ENCODE assay signal across 41 mouse cellular contexts in genomic region chr6:149073854-149074253, GRCm38 (mm10). TPM values are rescaled to one million over a fixed set of nuclear protein-coding genes. Genes with fewer than 3 reads are reported as not detected.
"Had no signal": no experiment of that assay in that cellular context is flagged by ENCODE, and none has a peak within 500 bp of the region (broad histone marks: within the 10 kb centered on the region; RNA-seq: fewer than 3 reads in every experiment).

No protein-coding gene starts in this region.

- H3K4me2 ChIP-seq: heart, embryonic 12.5 days; hindbrain, embryonic 12.5 days; hindbrain, embryonic 14.5 days; intestine, embryonic 15.5 days; limb, embryonic 12.5 days; liver, embryonic 11.5 days; liver, embryonic 13.5 days; liver, embryonic 15.5 days had no signal

- H3K4me1 ChIP-seq: heart, embryonic 10.5 days; hindbrain, embryonic 10.5 days; hindbrain, embryonic 12.5 days; limb, embryonic 10.5 days; limb, embryonic 12.5 days; liver, embryonic 15.5 days had no signal

- H3K36me3 ChIP-seq: intestine, embryonic 15.5 days; liver, embryonic 13.5 days had no signal

- ATAC-seq: hindbrain, embryonic 16.5 days; inflammation-experienced regulatory T-cells, adult 6 months; intestine, embryonic 15.5 days; intestine, postnatal 0 days had no signal

- H3K9me3 ChIP-seq: heart, embryonic 10.5 days; heart, embryonic 12.5 days; hindbrain, embryonic 10.5 days; hindbrain, embryonic 12.5 days; intestine, embryonic 15.5 days; limb, embryonic 10.5 days; limb, embryonic 12.5 days; liver, embryonic 13.5 days; liver, embryonic 15.5 days had no signal

- H3K9ac ChIP-seq: heart, embryonic 12.5 days; hindbrain, embryonic 12.5 days; hindbrain, embryonic 14.5 days; intestine, embryonic 15.5 days; limb, embryonic 12.5 days; liver, embryonic 13.5 days; liver, embryonic 15.5 days had no signal

- H3K27me3 ChIP-seq: heart, embryonic 12.5 days; hindbrain, embryonic 12.5 days; intestine, embryonic 15.5 days; limb, embryonic 12.5 days; liver, embryonic 13.5 days; liver, embryonic 15.5 days had no signal

- H3K4me3 ChIP-seq: gastrocnemius, adult 2 months; heart, embryonic 10.5 days; heart, embryonic 12.5 days; hindbrain, embryonic 10.5 days; hindbrain, embryonic 12.5 days; intestine, embryonic 15.5 days; limb, embryonic 10.5 days; limb, embryonic 12.5 days; liver, embryonic 13.5 days; liver, embryonic 15.5 days had no signal

- H3K27ac ChIP-seq: gastrocnemius, adult 2 months; heart, embryonic 10.5 days; hindbrain, embryonic 10.5 days; hindbrain, embryonic 12.5 days; hindbrain, embryonic 14.5 days; intestine, embryonic 15.5 days; limb, embryonic 10.5 days; limb, embryonic 12.5 days; liver, embryonic 13.5 days; liver, embryonic 15.5 days had no signal

- DNase-seq: gastrocnemius, adult 2 months; gastrocnemius, postnatal 10 days; gastrocnemius, postnatal 25 days; heart, adult 18-20 months; heart, postnatal 10 days; heart, postnatal 4 days; kidney, adult 18-20 months; kidney, adult 8-10 months; kidney, postnatal 10 days; kidney, postnatal 25 days; kidney, postnatal 4 days; layer of hippocampus, adult 9-11 months; liver; liver, embryonic 13.5 days had no signal

RNA-seq across cellular contexts. Expression of gene Gm10203, which starts 56.1 kb away (rescaled TPM):
- total RNA-seq: gastrocnemius, adult 2 months; gastrocnemius, postnatal 10 days; gastrocnemius, postnatal 25 days; gastrocnemius, postnatal 4 days; granulocyte monocyte progenitor cell, adult 5-6 weeks; heart, adult 18-20 months; heart, adult 8-10 months; heart, postnatal 10 days; heart, postnatal 25 days; heart, postnatal 4 days; layer of hippocampus, adult 8-10 months; layer of hippocampus, postnatal 14 days; left cerebral cortex, adult 8-10 months; left cerebral cortex, postnatal 14 days; left cerebral cortex, postnatal 36 days had no signal
- polyA plus RNA-seq: heart, embryonic 10.5 days; heart, embryonic 12.5 days; heart, embryonic 14.5 days; heart, embryonic 16.5 days; hindbrain, embryonic 10.5 days; hindbrain, embryonic 12.5 days; hindbrain, embryonic 14.5 days; hindbrain, embryonic 16.5 days; inflammation-experienced regulatory T-cells, adult 6 months; intestine, embryonic 15.5 days; intestine, postnatal 0 days; kidney, embryonic 14.5 days; kidney, embryonic 16.5 days; limb, embryonic 10.5 days; limb, embryonic 12.5 days; limb, embryonic 14.5 days; liver, embryonic 11.5 days; liver, embryonic 13.5 days; liver, embryonic 15.5 days had no signal
